Mouse (Mus musculus) myocyte (in vitro differentiated cells): ENCODE measurements around the gene Pigk. TPM values are rescaled to one million over a fixed set of nuclear protein-coding genes. Genes with fewer than 3 reads are reported as not detected.

Experiments used
- H3K27me3 ChIP-seq: one replicate; pipeline ENCODE4 v1.6.1; 2011; ENCODE audit not compliant: control insufficient read depth, insufficient read depth, insufficient read length
- H3K36me3 ChIP-seq: one replicate; pipeline ENCODE4 v1.6.1; 2011; ENCODE audit not compliant: control insufficient read depth, insufficient read depth
- H3K4me2 ChIP-seq: one replicate; pipeline ENCODE4 v1.6.1; 2011; ENCODE audit warnings: low read depth, control low read depth
- H3K4me3 ChIP-seq: one replicate; pipeline ENCODE4 v1.5.1; 2011; ENCODE audit warnings: mild to moderate bottlenecking, control low read depth, moderate library complexity
- H3K79me2 ChIP-seq: one replicate; pipeline ENCODE4 v1.6.1; 2011; ENCODE audit not compliant: control insufficient read depth, insufficient read depth
- H3ac ChIP-seq: one replicate; pipeline ENCODE4 v1.6.1; 2011; ENCODE audit not compliant: control insufficient read depth, insufficient read length
- CEBPB ChIP-seq: IDR thresholded peaks from 2 replicates; pipeline ENCODE4 v1.6.1; 2011; ENCODE audit warnings: mild to moderate bottlenecking, moderate library complexity; ENCODE audit not compliant: poor library complexity, insufficient read depth, severe bottlenecking
- E2F4 ChIP-seq: IDR thresholded peaks from one replicate; pipeline ENCODE4 v1.6.1; 2011; ENCODE audit warnings: mild to moderate bottlenecking, control low read depth, moderate library complexity; ENCODE audit not compliant: insufficient read depth
- MAX ChIP-seq: IDR thresholded peaks from one replicate; pipeline ENCODE4 v1.6.1; 2011; ENCODE audit warnings: low read depth, mild to moderate bottlenecking, control low read depth
- MYOD1 ChIP-seq, 3 experiments: IDR thresholded peaks; one replicate each; pipeline ENCODE4 v1.6.1; 2011; ENCODE audit warnings: control low read depth in 2 of 3, low read depth in 2 of 3, mild to moderate bottlenecking in 2 of 3, moderate library complexity in 1 of 3; ENCODE audit not compliant: insufficient read length in 2 of 3, control insufficient read depth in 1 of 3
- MYOG ChIP-seq, 3 experiments: IDR thresholded peaks; one replicate each; pipeline ENCODE4 v1.6.1; 2011; ENCODE audit warnings: control low read depth in 2 of 3, low read depth in 2 of 3, mild to moderate bottlenecking in 2 of 3; ENCODE audit not compliant: insufficient read length in 2 of 3, control insufficient read depth in 1 of 3, insufficient read depth in 1 of 3
- POLR2A ChIP-seq: IDR thresholded peaks from one replicate; pipeline ENCODE4 v1.6.1; 2011; ENCODE audit warnings: low read depth, mild to moderate bottlenecking, control low read depth, moderate library complexity; ENCODE audit not compliant: insufficient read length
- POLR2AphosphoS2 ChIP-seq: IDR thresholded peaks from one replicate; pipeline ENCODE4 v1.6.1; 2011; ENCODE audit warnings: low read depth, control low read depth; ENCODE audit not compliant: insufficient read length
- REST ChIP-seq: IDR thresholded peaks from one replicate; pipeline ENCODE4 v1.6.1; 2011; ENCODE audit warnings: mild to moderate bottlenecking, control low read depth, moderate library complexity; ENCODE audit not compliant: insufficient read depth, insufficient read length
- SRF ChIP-seq: IDR thresholded peaks from one replicate; pipeline ENCODE4 v1.6.1; 2011; ENCODE audit warnings: low read depth; ENCODE audit not compliant: control insufficient read depth, insufficient read length
- TCF12 ChIP-seq: IDR thresholded peaks from one replicate; pipeline ENCODE4 v1.6.1; 2011; ENCODE audit warnings: mild to moderate bottlenecking, control low read depth; ENCODE audit not compliant: poor library complexity, insufficient read depth, severe bottlenecking
- TCF3 ChIP-seq: IDR thresholded peaks from one replicate; pipeline ENCODE4 v1.6.1; 2011; ENCODE audit warnings: low read depth, control low read depth; ENCODE audit not compliant: insufficient read length
- USF1 ChIP-seq: IDR thresholded peaks from one replicate; pipeline ENCODE4 v1.6.1; 2011; ENCODE audit warnings: low read depth, mild to moderate bottlenecking, control low read depth, moderate library complexity
- polyA plus RNA-seq: library from polyadenylated mRNA; unstranded; fragments of >200 nt; fragmentation: generic; extraction: Trizol; gene quantifications from one replicate; pipeline ENCODE4 v1.2.1, GENCODE M21; 2012; ENCODE audit warnings: missing spikeins

Gene Pigk
- polyA plus RNA-seq, 1 experiment, result 20.7 TPM

- no peaks in the 10 kb centered on the region for H3K79me2 ChIP-seq
- TF ChIP-seq TCF12 (no peak), TCF3 (no peak), POLR2A (no peak)
Observed at GRCm38 (mm10) chr3:152856095-152856494, 142.2 kb downstream of the Pigk start.

GRCm38 (mm10) chr3:152861450-152861849 lies 147.6 kb downstream of the Pigk start:
- no peak overlapping the region for H3K4me2 ChIP-seq
- H3ac ChIP-seq, result no peak overlapping the region
- H3K4me3 ChIP-seq, result no peak overlapping the region
- no peaks in the 10 kb centered on the region for H3K79me2 ChIP-seq
- TF ChIP-seq REST, result no peak
- TF ChIP-seq TCF3, result no peak
- TF ChIP-seq MYOD1 (IDR thresholded peaks at IDR 0.05; ENCODE audit: control insufficient read depth in 1 of 3, insufficient read length in 2 of 3, low read depth in 2 of 3), result no peak
- no peaks in the 10 kb centered on the region for H3K27me3 ChIP-seq
- H3K36me3 ChIP-seq, result no peaks in the 10 kb centered on the region

More at GRCm38 (mm10) chr3:152856095-152856494, 142.2 kb downstream of the Pigk start:
- no peak overlapping the region for H3ac ChIP-seq
- no peaks in the 10 kb centered on the region for H3K27me3 ChIP-seq
- no peaks in the 10 kb centered on the region for H3K36me3 ChIP-seq
- no peak overlapping the region for H3K4me3 ChIP-seq
- no peak overlapping the region for H3K4me2 ChIP-seq

GRCm38 (mm10) chr3:152861978-152862377 lies 148.1 kb downstream of the Pigk start:
- Histone ChIP-seq H3K4me2 (no peak overlapping the region), H3K79me2 (no peaks in the 10 kb centered on the region), H3K4me3 (no peak overlapping the region), H3K36me3 (no peaks in the 10 kb centered on the region), H3ac (no peak overlapping the region), H3K27me3 (no peaks in the 10 kb centered on the region)
- TF ChIP-seq MYOG (IDR thresholded peaks at IDR 0.05; ENCODE audit: control insufficient read depth in 1 of 3, insufficient read depth in 1 of 3, insufficient read length in 2 of 3, low read depth in 2 of 3) (no peak), E2F4 (no peak), USF1 (no peak), MAX (no peak), REST (no peak), TCF3 (no peak), POLR2A (no peak), MYOD1 (IDR thresholded peaks at IDR 0.05; ENCODE audit: control insufficient read depth in 1 of 3, insufficient read length in 2 of 3, low read depth in 2 of 3) (no peak), CEBPB (no peak), SRF (no peak), TCF12 (no peak), POLR2AphosphoS2 (no peak)

GRCm38 (mm10) chr3:152866035-152866965 lies 152.4 kb downstream of the Pigk start:
- TF ChIP-seq E2F4 (no peak), POLR2AphosphoS2 (no peak), SRF (no peak), MYOG (IDR thresholded peaks at IDR 0.05; ENCODE audit: control insufficient read depth in 1 of 3, insufficient read depth in 1 of 3, insufficient read length in 2 of 3, low read depth in 2 of 3) (no peak)
- no peak overlapping the region for H3ac ChIP-seq
- H3K36me3 ChIP-seq, result no peaks in the 10 kb centered on the region
- no peak overlapping the region for H3K4me3 ChIP-seq
- H3K27me3 ChIP-seq, result no peaks in the 10 kb centered on the region
- no peaks in the 10 kb centered on the region for H3K79me2 ChIP-seq
- no peak overlapping the region for H3K4me2 ChIP-seq

DNA sequence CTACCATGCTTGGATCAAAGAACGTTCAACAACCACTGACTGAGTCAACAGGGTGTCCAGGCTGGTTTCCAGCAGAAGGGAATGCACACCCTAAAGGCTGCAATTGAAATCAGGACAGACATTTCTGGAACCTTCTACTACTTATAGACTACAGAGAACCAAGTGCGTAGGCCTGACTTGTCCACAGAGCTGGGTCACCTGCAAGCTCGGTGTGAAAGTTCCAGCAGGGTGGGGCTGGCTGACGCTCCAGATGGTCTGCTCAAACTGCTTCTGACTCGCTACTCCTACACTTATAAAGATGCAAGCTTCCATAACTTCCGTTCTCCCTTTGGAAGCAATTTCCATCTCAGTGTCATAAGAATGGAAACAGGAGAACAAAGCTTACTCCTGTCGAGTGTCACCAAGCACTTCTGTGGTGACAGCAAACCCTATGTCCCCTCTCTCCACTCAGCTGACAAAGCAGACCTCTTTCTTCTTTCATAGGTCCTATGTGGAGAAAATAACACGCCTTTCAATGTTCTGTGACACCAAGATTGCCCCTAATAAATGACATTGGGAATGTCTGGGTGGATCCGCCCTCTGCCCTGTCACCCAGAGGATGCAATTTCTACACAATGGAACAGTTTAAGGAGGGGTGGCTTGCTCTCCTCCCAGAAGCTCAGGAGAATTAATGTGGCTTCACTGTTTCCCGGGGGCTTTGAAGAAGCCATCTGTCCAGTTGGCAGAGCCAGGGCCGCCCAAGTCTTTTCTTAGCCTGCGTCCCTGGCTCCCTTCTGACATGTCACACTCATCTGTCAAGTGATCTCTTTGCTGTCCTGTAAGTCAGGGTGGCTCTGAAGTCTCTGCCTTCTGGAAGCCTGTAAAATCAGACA lies 154.0 kb downstream of the Pigk start:
- Histone ChIP-seq H3K4me2 (no peak overlapping the region), H3K4me3 (no peak overlapping the region), H3K36me3 (no peaks in the 10 kb centered on the region), H3ac (no peak overlapping the region), H3K79me2 (no peaks in the 10 kb centered on the region), H3K27me3 (no peaks in the 10 kb centered on the region)
- TF ChIP-seq TCF3 (no peak), POLR2AphosphoS2 (no peak), CEBPB (no peak), E2F4 (no peak), MYOG (IDR thresholded peaks at IDR 0.05; ENCODE audit: control insufficient read depth in 1 of 3, insufficient read depth in 1 of 3, insufficient read length in 2 of 3, low read depth in 2 of 3) (no peak), USF1 (no peak), MYOD1 (IDR thresholded peaks at IDR 0.05; ENCODE audit: control insufficient read depth in 1 of 3, insufficient read length in 2 of 3, low read depth in 2 of 3) (no peak), POLR2A (no peak), REST (no peak), MAX (no peak), TCF12 (no peak), SRF (no peak)
